Mouse (Mus musculus): ENCODE data around the gene Rangap1. TPM values are rescaled to one million over a fixed set of nuclear protein-coding genes. Genes with fewer than 3 reads are reported as not detected.

Rangap1 gene
- total and polyA plus RNA-seq, 3 experiments, result 128 to 207 (median 180) TPM

DNA sequence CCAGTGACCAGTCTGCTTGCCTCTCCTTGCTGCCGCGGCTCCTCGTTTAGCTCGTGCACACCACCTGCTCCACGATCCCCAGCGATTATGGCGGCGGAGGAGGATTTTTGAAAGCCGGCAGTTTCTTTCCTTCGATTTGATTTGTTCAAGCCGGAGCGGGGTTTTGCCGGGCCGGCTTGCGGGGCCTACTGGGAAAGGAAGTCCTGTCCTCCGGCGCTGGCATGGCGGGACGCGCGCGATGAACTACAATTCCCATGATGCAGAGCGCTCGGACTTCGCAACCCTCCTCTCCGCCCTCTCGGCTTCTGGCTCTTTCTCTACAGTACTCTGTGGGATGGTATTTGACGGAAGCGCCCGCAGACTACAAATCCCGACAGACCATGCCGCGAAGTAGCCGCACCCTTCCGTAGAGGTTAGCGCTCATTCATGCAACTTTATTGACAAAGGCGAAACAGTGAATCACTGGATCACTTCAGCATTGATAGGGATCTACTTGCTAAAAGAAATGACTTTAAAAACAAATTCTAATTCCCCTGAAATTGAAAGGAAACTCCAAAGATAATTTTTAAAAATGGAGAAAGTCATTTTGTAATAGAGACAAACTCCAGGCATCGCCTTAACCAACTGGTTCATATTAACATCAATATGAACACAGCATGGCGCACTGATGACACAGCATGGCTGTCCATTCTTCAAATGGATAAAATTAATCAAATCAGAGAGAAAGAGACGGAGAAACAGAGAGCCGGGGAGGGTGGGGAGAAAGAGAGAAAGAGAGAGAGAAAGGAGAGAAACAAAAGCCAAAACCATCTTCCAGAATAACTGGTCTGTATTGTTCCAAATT is 15.3 kb downstream of the Rangap1 start:
- peak overlapping the region; percentile 79 to 100 (median 96) for H3K4me3 ChIP-seq (replicated peaks in 1 of 3; ENCODE audit: low read depth in 2 of 3, low read length in 2 of 3, poor library complexity in 1 of 3)
- H3K27ac ChIP-seq (ENCODE audit: insufficient read depth, low read depth), result peak overlapping the region; percentile 40
- dilution Hi-C loops (cut with MboI; ENCODE audit: extremely low pct_ligation_motif_present, extremely low pct_unique_long_range_greater_than_20kb, low sequenced_read_pairs) (no loop called here), in situ Hi-C loops (cut with MboI; ENCODE audit: low pct_ligation_motif_present, low pct_unique_long_range_greater_than_20kb, low sequenced_read_pairs) (no loop called here)
- H3K27me3 ChIP-seq (replicated peaks), result no peaks in the 10 kb centered on the region
- peaks cover 2 to 30% of the 10 kb centered on the region in 2 experiments; a peak in 3 of 4 replicates for H3K4me1 ChIP-seq (ENCODE audit: control insufficient read depth in 1 of 2, insufficient read depth in 2 of 2)
- H3K9me3 ChIP-seq (replicated peaks; ENCODE audit: low read length), result no peaks in the 10 kb centered on the region
- H3K79me2 ChIP-seq (replicated peaks; ENCODE audit: control insufficient read depth, extremely low read depth, insufficient read depth, poor library complexity, severe bottlenecking), result peaks cover 47% of the 10 kb centered on the region
- peak; percentile 98 for DNase-seq (ENCODE audit: extremely low read depth)
- peak overlapping the region; percentile 77 for H3K4me2 ChIP-seq (ENCODE audit: insufficient read depth, low read depth, poor library complexity, severe bottlenecking)
- H3K36me3 ChIP-seq (replicated peaks in 1 of 2; ENCODE audit: control insufficient read depth in 1 of 2, insufficient read depth in 1 of 2, low read length in 1 of 2), result peaks cover 6 to 23% of the 10 kb centered on the region in 2 experiments
- peak overlapping the region; percentile 82 for H3K9ac ChIP-seq (ENCODE audit: insufficient read depth, low read depth)
- TF ChIP-seq ETS1 (conservative IDR thresholded peaks at IDR 0.05; ENCODE audit: low read depth, low read length) (no peak), IRF4 (IDR thresholded peaks at IDR 0.05; ENCODE audit: low read depth, low read length) (peak; percentile 63; the same call in 1 of the 2 replicates), POLR2A (IDR thresholded peaks at IDR 0.05; ENCODE audit: low read depth, low read length) (peak; percentile 92), ZNF384 (IDR thresholded peaks at IDR 0.05; ENCODE audit: low read depth, low read length) (peak; percentile 55; the same call in 1 of the 2 replicates), JUND (conservative IDR thresholded peaks at IDR 0.05; ENCODE audit: low read depth, low read length) (peak; percentile 67; the same call in 1 of the 2 replicates), MEF2A (IDR thresholded peaks at IDR 0.05; ENCODE audit: borderline replicate concordance, low read depth, low read length) (peak; percentile 20; the same call in 1 of the 2 replicates), SMC3 (IDR thresholded peaks at IDR 0.05; ENCODE audit: low read depth, low read length) (0 out of 2 replicates have a peak, but pooled peaks have one; percentile 2), TBP (conservative IDR thresholded peaks at IDR 0.05; ENCODE audit: low read depth, low read length) (peak; percentile 74), NELFE (IDR thresholded peaks at IDR 0.05; ENCODE audit: low read depth, low read length) (peak; percentile 50; the same call in 1 of the 2 replicates), USF2 (conservative IDR thresholded peaks at IDR 0.05; ENCODE audit: low read depth, low read length) (no peak), EP300 (IDR thresholded peaks at IDR 0.05; ENCODE audit: low read length) (no peak), CHD2 (IDR thresholded peaks at IDR 0.05; ENCODE audit: low read length) (peak; percentile 53; the same call in 1 of the 2 replicates), MAX (IDR thresholded peaks at IDR 0.05; ENCODE audit: low read length) (peak; percentile 57), HCFC1 (IDR thresholded peaks at IDR 0.05; ENCODE audit: low read depth, low read length) (peak; percentile 99), SIN3A (IDR thresholded peaks at IDR 0.05; ENCODE audit: low read length) (peak; percentile 93), MYC (IDR thresholded peaks at IDR 0.05; ENCODE audit: low read depth, low read length) (peak; percentile 92), PAX5 (IDR thresholded peaks at IDR 0.05; ENCODE audit: low read length) (no peak), USF1 (IDR thresholded peaks at IDR 0.05; ENCODE audit: low read depth, low read length) (no peak), RCOR1 (conservative IDR thresholded peaks at IDR 0.05; ENCODE audit: low read depth, low read length) (no peak), TCF12 (IDR thresholded peaks at IDR 0.05; ENCODE audit: low read depth, low read length) (peak; percentile 61; the same call in 1 of the 2 replicates), GABPA (IDR thresholded peaks at IDR 0.05; ENCODE audit: insufficient replicate concordance, low read depth, low read length) (peak; percentile 70; the same call in 1 of the 2 replicates), JUN (IDR thresholded peaks at IDR 0.05; ENCODE audit: insufficient read depth, low read depth, low read length) (no peak), RAD21 (IDR thresholded peaks at IDR 0.05; ENCODE audit: low read depth, low read length) (no peak), NRF1 (IDR thresholded peaks at IDR 0.05; ENCODE audit: low read depth, low read length) (peak; percentile 43; the same call in 1 of the 2 replicates), POLR2AphosphoS2 (IDR thresholded peaks at IDR 0.05; ENCODE audit: low read depth, low read length) (no peak), ZMIZ1 (IDR thresholded peaks at IDR 0.05; ENCODE audit: low read depth, low read length) (no peak; the same call in 1 of the 2 replicates), KAT2A (IDR thresholded peaks at IDR 0.05; ENCODE audit: insufficient replicate concordance, low read length) (peak; percentile 97), MAFK (IDR thresholded peaks at IDR 0.05; ENCODE audit: insufficient replicate concordance, low read length) (0 out of 2 replicates have a peak, but pooled peaks have one; percentile 33), CHD1 (IDR thresholded peaks at IDR 0.05; ENCODE audit: low read depth, low read length) (no peak), BHLHE40 (IDR thresholded peaks at IDR 0.05; ENCODE audit: low read depth, low read length) (0 out of 2 replicates have a peak, but pooled peaks have one; percentile 3), ZKSCAN1 (IDR thresholded peaks at IDR 0.05; ENCODE audit: borderline replicate concordance, low read depth, low read length) (no peak; the same call in 1 of the 2 replicates), CTCF (conservative IDR thresholded peaks at IDR 0.05 in 1 of 2, IDR thresholded peaks at IDR 0.05 in 1 of 2; ENCODE audit: low read depth in 2 of 2, low read length in 2 of 2) (no peak), UBTF (IDR thresholded peaks at IDR 0.05; ENCODE audit: low read depth, low read length) (no peak), MAZ (IDR thresholded peaks at IDR 0.05; ENCODE audit: low read depth, low read length) (peak; percentile 50; the same call in 1 of the 2 replicates), MXI1 (IDR thresholded peaks at IDR 0.05; ENCODE audit: low read depth, low read length) (peak; percentile 91), E2F4 (IDR thresholded peaks at IDR 0.05; ENCODE audit: insufficient replicate concordance, low read depth, low read length) (peak; percentile 87; the same call in 1 of the 2 replicates), ELF1 (IDR thresholded peaks at IDR 0.05; ENCODE audit: low read depth, low read length) (peak; percentile 96)
